Mouse (Mus musculus) neural tube, embryonic 14.5 days (tissue): ENCODE measurements at regions not wholly inside any gene's neighbourhood (a gene's known extent, or its start where the extent isn't known, plus 50 kb on each side); places are given as distances from the start of the nearest gene placed in this dataset.

ENCODE experiments used
- ATAC-seq: fragments of 200-750 bp; cut with Nextera tagmentation; 2 replicates; pipeline ENCODE4 v1.8.0; 2017; ENCODE audit warnings: low read depth, mild to moderate bottlenecking, moderate TSS enrichment, moderate library complexity
- H3K27ac ChIP-seq: fragments of 300-500 bp; sonication (generic); 2 replicates; pipeline ENCODE4 v1.5.1; 2014; ENCODE audit warnings: low read depth, mild to moderate bottlenecking, control low read depth, low read length, moderate library complexity, mixed read lengths
- H3K27me3 ChIP-seq: fragments of 300-500 bp; sonication (generic); 2 replicates; pipeline ENCODE4 v1.6.1; 2014; ENCODE audit warnings: low read length; ENCODE audit not compliant: control insufficient read depth, insufficient read depth
- H3K36me3 ChIP-seq: fragments of 300-500 bp; sonication (generic); 2 replicates; pipeline ENCODE4 v1.6.1; 2014; ENCODE audit warnings: low read length, mixed read lengths; ENCODE audit not compliant: control insufficient read depth, insufficient read depth
- H3K4me1 ChIP-seq: fragments of 300-500 bp; sonication (generic); 2 replicates; pipeline ENCODE4 v1.6.1; 2014; ENCODE audit warnings: low read length; ENCODE audit not compliant: control insufficient read depth, insufficient read depth
- H3K4me2 ChIP-seq: fragments of 300-500 bp; sonication (generic); 2 replicates; pipeline ENCODE4 v1.6.1; 2014; ENCODE audit warnings: mild to moderate bottlenecking, low read depth, low read length, control low read depth
- H3K4me3 ChIP-seq: fragments of 300-500 bp; sonication (generic); 2 replicates; pipeline ENCODE4 v1.5.1; 2014; ENCODE audit warnings: low read depth, low read length, control low read depth, mixed read lengths
- H3K9ac ChIP-seq: fragments of 300-500 bp; sonication (generic); replicated peaks from 2 replicates; pipeline ENCODE4 v1.6.1; 2014; ENCODE audit warnings: low read depth, mild to moderate bottlenecking, control low read depth, low read length, mixed read lengths
- H3K9me3 ChIP-seq: fragments of 300-500 bp; sonication (generic); 2 replicates; pipeline ENCODE4 v1.6.1; 2016; ENCODE audit warnings: low read length; ENCODE audit not compliant: control insufficient read depth
- WGBS: fragments of 180-500 bp; shearing (Covaris S2); extraction: QIAGEN DNeasy Blood & Tissue Kit; methylation state at CpG from one replicate; pipeline ENCODE4 v1.1.7; 2014; 5-methylcytosine and 5-hydroxymethylcytosine counted together

DNA sequence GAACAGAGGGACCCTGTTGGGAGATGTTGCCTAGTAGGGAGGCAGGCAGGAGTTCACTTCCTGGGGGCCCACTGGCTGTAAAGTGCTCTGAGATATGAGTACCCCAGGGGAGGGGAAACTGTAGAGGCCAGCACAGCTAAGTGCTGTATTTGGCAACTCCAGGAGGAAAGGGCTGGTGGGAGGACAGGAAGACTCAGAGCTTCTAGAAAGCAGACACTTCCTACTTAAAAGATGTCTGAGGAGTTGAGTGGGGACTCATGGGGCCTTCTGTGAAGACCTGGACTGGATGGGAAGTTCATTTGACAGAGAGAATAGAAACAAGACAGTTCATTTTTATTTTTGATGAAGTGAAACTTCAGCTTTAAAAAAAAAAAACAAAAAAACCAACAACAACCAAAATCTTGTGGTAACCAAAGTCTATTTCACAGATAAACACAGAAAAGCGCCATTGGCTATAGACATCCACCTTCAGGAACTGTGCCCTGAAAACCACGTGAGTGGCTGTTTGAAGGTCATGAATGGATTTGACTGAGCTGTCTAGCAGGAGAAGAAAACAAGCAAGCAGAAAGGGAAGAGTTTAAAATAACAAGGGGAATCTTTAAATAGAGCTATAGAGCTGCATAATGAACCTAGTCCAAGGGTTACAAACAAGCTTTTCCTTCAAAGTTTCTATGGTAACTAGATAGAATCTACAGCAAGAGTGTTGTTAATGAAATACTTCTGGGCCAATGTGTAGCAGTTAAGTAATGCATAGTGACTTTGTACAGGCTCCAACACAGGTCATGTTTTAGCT, 105.9 kb upstream of the Arhgap5 start:
- 61% methylated on average over 2 of the region's 2 CpGs for WGBS
- H3K36me3 ChIP-seq = no peaks in the 10 kb centered on the region
- H3K9ac ChIP-seq = no peak overlapping the region
- H3K27ac ChIP-seq = no peak overlapping the region
- peaks cover 20% of the 10 kb centered on the region; the same call in 1 of the 2 replicates for H3K4me1 ChIP-seq
- no peak for ATAC-seq
- no peaks in the 10 kb centered on the region for H3K27me3 ChIP-seq
- H3K9me3 ChIP-seq = no peaks in the 10 kb centered on the region
- no peak overlapping the region for H3K4me2 ChIP-seq
- H3K4me3 ChIP-seq = no peak overlapping the region

GRCm38 (mm10) chr12:52398511-52398975, 105.2 kb upstream of the Arhgap5 start:
- Histone ChIP-seq H3K4me3 (no peak overlapping the region), H3K27ac (no peak overlapping the region), H3K4me2 (no peak overlapping the region), H3K9me3 (no peaks in the 10 kb centered on the region), H3K36me3 (no peaks in the 10 kb centered on the region), H3K27me3 (no peaks in the 10 kb centered on the region), H3K4me1 (peaks cover 19% of the 10 kb centered on the region; the same call in 1 of the 2 replicates), H3K9ac (no peak overlapping the region)
- ATAC-seq = no peak
- WGBS = 78% methylated on average over 6 of the region's 6 CpGs

- no peak overlapping the region for H3K4me3 ChIP-seq
- H3K27ac ChIP-seq = no peak overlapping the region
- H3K36me3 ChIP-seq = no peaks in the 10 kb centered on the region
- no peak for ATAC-seq
- whole genome bisulfite sequencing = 85% methylated on average over 3 of the region's 3 CpGs
- H3K9ac ChIP-seq = no peak overlapping the region
- H3K4me2 ChIP-seq = no peak overlapping the region
- H3K27me3 ChIP-seq = no peaks in the 10 kb centered on the region
- peaks cover 8% of the 10 kb centered on the region; the same call in 1 of the 2 replicates for H3K4me1 ChIP-seq
- H3K9me3 ChIP-seq = no peaks in the 10 kb centered on the region
Measured at GRCm38 (mm10) chr12:52400099-52400498, 103.7 kb upstream of the Arhgap5 start.

DNA sequence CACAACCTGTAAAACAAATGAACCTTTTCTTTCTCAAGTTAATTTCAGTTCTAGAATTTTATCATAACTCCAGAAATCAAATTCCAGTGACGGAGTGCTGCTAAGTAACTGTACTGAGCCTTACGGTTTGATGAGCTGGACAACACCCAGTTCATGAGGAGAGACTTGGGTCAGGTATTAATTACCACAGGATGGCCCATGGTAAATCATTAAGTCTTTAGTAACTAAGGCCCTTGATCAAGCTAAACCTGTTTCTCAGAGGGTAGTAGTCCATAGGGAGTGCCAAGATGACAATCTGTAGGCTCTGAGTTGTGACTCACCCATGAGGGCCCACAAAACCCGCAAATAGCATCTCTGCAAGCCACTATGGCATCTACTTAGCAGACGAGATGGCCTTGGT, 101.1 kb upstream of the Arhgap5 start:
- H3K27ac ChIP-seq = no peak overlapping the region
- ATAC-seq = no peak
- H3K4me3 ChIP-seq = no peak overlapping the region
- no peaks in the 10 kb centered on the region for H3K4me1 ChIP-seq
- H3K9ac ChIP-seq = no peak overlapping the region
- H3K36me3 ChIP-seq = no peaks in the 10 kb centered on the region
- H3K9me3 ChIP-seq = no peaks in the 10 kb centered on the region
- no peak overlapping the region for H3K4me2 ChIP-seq
- 93% methylated on average over 4 of the region's 4 CpGs for WGBS
- no peaks in the 10 kb centered on the region for H3K27me3 ChIP-seq

DNA sequence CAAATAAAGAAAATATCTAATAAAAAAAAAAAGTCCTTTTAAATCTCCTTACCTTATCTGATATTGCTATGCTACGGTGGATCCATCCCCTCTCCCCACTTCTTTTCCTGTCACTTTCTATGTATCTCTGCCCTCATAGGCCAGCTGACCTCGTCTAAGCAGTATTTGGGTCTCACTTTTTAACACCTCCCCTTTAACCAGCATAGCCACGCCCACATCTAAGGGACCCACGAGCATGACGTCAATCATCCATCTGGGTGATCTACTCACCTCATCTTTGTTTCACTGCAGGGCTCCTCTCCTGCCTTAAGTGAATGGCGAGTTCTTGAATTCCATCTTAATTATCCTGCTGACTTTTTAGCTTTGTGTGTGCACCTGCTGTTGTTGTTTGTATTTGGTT, 97.4 kb upstream of the Arhgap5 start:
- Histone ChIP-seq H3K36me3 (no peaks in the 10 kb centered on the region), H3K4me2 (no peak overlapping the region), H3K27ac (no peak overlapping the region), H3K9ac (no peak overlapping the region), H3K9me3 (no peaks in the 10 kb centered on the region), H3K4me1 (no peaks in the 10 kb centered on the region), H3K4me3 (no peak overlapping the region), H3K27me3 (no peaks in the 10 kb centered on the region)
- ATAC-seq = no peak
- whole genome bisulfite sequencing = 81% methylated on average over 6 of the region's 6 CpGs

DNA sequence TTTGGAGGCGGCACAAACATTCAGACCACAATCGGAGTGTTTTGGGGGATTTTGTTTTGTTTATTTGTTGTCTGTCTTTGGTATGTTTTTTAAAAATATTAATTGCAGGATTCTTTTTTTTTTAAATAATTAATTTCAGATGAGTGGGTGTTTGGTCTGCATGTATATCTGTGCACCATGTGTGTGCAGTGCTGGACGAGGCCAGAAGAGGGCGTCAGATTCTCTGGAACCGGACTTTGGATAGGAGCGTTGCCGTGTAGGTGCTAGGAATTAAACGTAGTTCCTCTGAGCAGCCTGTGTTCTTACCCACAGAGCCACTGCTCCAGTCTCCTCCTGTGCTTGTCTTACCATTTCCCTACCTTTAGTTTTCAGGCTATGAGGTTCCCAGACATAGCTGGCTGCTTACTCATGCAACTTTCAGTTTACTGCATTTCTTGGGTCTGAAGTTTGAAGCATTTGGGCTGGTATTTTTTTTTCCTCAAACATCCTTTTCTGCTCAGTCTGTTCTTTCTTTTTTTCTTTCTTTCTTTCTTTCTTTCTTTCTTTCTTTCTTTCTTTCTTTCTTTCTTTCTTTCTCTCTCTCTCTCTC, 95.4 kb upstream of the Arhgap5 start:
- no peak overlapping the region for H3K4me2 ChIP-seq
- no peaks in the 10 kb centered on the region for H3K27me3 ChIP-seq
- H3K4me1 ChIP-seq = no peaks in the 10 kb centered on the region
- H3K9me3 ChIP-seq = no peaks in the 10 kb centered on the region
- H3K4me3 ChIP-seq = no peak overlapping the region
- H3K27ac ChIP-seq = no peak overlapping the region
- no peak overlapping the region for H3K9ac ChIP-seq
- WGBS = 93% methylated on average over 8 of the region's 8 CpGs
- H3K36me3 ChIP-seq = no peaks in the 10 kb centered on the region
- no peak for ATAC-seq

- no peak for ATAC-seq
- no peaks in the 10 kb centered on the region for H3K9me3 ChIP-seq
- H3K4me3 ChIP-seq = no peak overlapping the region
- H3K4me2 ChIP-seq = no peak overlapping the region
- no peak overlapping the region for H3K9ac ChIP-seq
- 78% methylated on average over 3 of the region's 3 CpGs for WGBS
- H3K4me1 ChIP-seq = no peaks in the 10 kb centered on the region
- H3K36me3 ChIP-seq = no peaks in the 10 kb centered on the region
- H3K27me3 ChIP-seq = no peaks in the 10 kb centered on the region
- no peak overlapping the region for H3K27ac ChIP-seq
Measured at GRCm38 (mm10) chr12:52409221-52409620, 94.6 kb upstream of the Arhgap5 start.

GRCm38 (mm10) chr12:52412172-52412571, 91.6 kb upstream of the Arhgap5 start:
- no peak overlapping the region for H3K4me3 ChIP-seq
- no peaks in the 10 kb centered on the region for H3K9me3 ChIP-seq
- H3K4me1 ChIP-seq = no peaks in the 10 kb centered on the region
- no peak overlapping the region for H3K4me2 ChIP-seq
- no peak for ATAC-seq
- no peaks in the 10 kb centered on the region for H3K27me3 ChIP-seq
- H3K36me3 ChIP-seq = no peaks in the 10 kb centered on the region
- 82% methylated on average over 4 of the region's 4 CpGs for WGBS
- H3K9ac ChIP-seq = no peak overlapping the region
- no peak overlapping the region for H3K27ac ChIP-seq

- H3K27ac ChIP-seq = no peak overlapping the region
Measured at GRCm38 (mm10) chr12:52413046-52413473, 90.7 kb upstream of the Arhgap5 start.

More at GRCm38 (mm10) chr12:52413046-52413473, 90.7 kb upstream of the Arhgap5 start:
- H3K4me2 ChIP-seq = peak overlapping the region; percentile 15; the same call in 1 of the 2 replicates
- H3K4me1 ChIP-seq = no peaks in the 10 kb centered on the region
- 20% methylated on average over 8 of the region's 8 CpGs for WGBS
- H3K9ac ChIP-seq = no peak overlapping the region
- no peaks in the 10 kb centered on the region for H3K27me3 ChIP-seq
- no peaks in the 10 kb centered on the region for H3K9me3 ChIP-seq
- no peak overlapping the region for H3K4me3 ChIP-seq
- ATAC-seq = no peak
- no peaks in the 10 kb centered on the region for H3K36me3 ChIP-seq
